In genomic region chrX:107767896-107768295, GRCm38 (mm10) we compare ENCODE assay signal across 19 mouse cellular contexts. TPM values are rescaled to one million over a fixed set of nuclear protein-coding genes. Genes with fewer than 3 reads are reported as not detected.
A peak's percentile ranks its signal among the peaks of the same experiment; 100 is the strongest.
DNase-seq lines count a peak whose midpoint lies in the region; ATAC-seq and TF ChIP-seq lines count a peak whose summit lies in the region.
"Had no signal": no experiment of that assay in that cellular context is flagged by ENCODE, and none has a peak within 500 bp of the region (broad histone marks: within the 10 kb centered on the region; RNA-seq: fewer than 3 reads in every experiment).

No protein-coding gene starts in this region.

- peak; percentile 15 for DNase-seq in hindbrain, postnatal 0 days (ENCODE audit: low spot score)
- DNase-seq in hindbrain, embryonic 10.5 days (ENCODE audit: low spot score) = no peak
- peak; percentile 1 for DNase-seq in midbrain, postnatal 0 days (ENCODE audit: low spot score)
- peak; percentile 13 for DNase-seq in embryo, embryonic 11 days
- DNase-seq in layer of hippocampus, adult 11-12 months (ENCODE audit: low spot score) = no peak
- DNase-seq in thymus, postnatal 0 days (ENCODE audit: low spot score) = no peak
- DNase-seq: gastrocnemius, postnatal 10 days; kidney, postnatal 4 days; liver, embryonic 13.5 days; right cerebral cortex, postnatal 14 days had no signal

- peak; percentile 46 for TF ChIP-seq CTCF in hindbrain, postnatal 0 days (IDR thresholded peaks at IDR 0.05; ENCODE audit: low read depth)
- TF ChIP-seq CTCF in midbrain, postnatal 0 days (IDR thresholded peaks at IDR 0.05) = peak; percentile 59

- H3K4me1 ChIP-seq in hindbrain, postnatal 0 days (ENCODE audit: insufficient read depth, low read length) = no peaks in the 10 kb centered on the region
- no peaks in the 10 kb centered on the region for H3K4me1 ChIP-seq in hindbrain, embryonic 10.5 days (replicated peaks)
- H3K4me1 ChIP-seq in midbrain, postnatal 0 days (ENCODE audit: insufficient read depth, low read length) = no peaks in the 10 kb centered on the region
- H3K4me1 ChIP-seq in midbrain, embryonic 13.5 days (replicated peaks) = no peaks in the 10 kb centered on the region
- H3K4me1 ChIP-seq: liver, embryonic 13.5 days; midbrain, embryonic 12.5 days had no signal

- no peak overlapping the region for H3K9ac ChIP-seq in hindbrain, postnatal 0 days (replicated peaks; ENCODE audit: low read length)
- H3K9ac ChIP-seq in midbrain, postnatal 0 days (replicated peaks; ENCODE audit: low read length, poor library complexity, severe bottlenecking) = no peak overlapping the region
- H3K9ac ChIP-seq in midbrain, embryonic 13.5 days (replicated peaks) = no peak overlapping the region
- H3K9ac ChIP-seq: liver, embryonic 13.5 days; midbrain, embryonic 12.5 days had no signal

- WGBS in hindbrain, postnatal 0 days = 31% methylated on average over 3 of the region's 3 CpGs
- 26% methylated on average over 3 of the region's 3 CpGs for WGBS in hindbrain, embryonic 10.5 days
- WGBS in midbrain, postnatal 0 days = 22% methylated on average over 3 of the region's 3 CpGs
- 21% methylated on average over 3 of the region's 3 CpGs for WGBS in midbrain, embryonic 13.5 days

- no peaks in the 10 kb centered on the region for H3K36me3 ChIP-seq in hindbrain, postnatal 0 days (ENCODE audit: insufficient read depth, low read length)
- H3K36me3 ChIP-seq in hindbrain, embryonic 10.5 days = no peaks in the 10 kb centered on the region
- H3K36me3 ChIP-seq in midbrain, postnatal 0 days (ENCODE audit: insufficient read depth, low read length) = no peaks in the 10 kb centered on the region
- no peaks in the 10 kb centered on the region for H3K36me3 ChIP-seq in midbrain, embryonic 13.5 days
- H3K36me3 ChIP-seq: liver, embryonic 13.5 days; midbrain, embryonic 12.5 days had no signal

- H3K4me3 ChIP-seq in hindbrain, postnatal 0 days (ENCODE audit: low read length) = no peak overlapping the region
- H3K4me3 ChIP-seq in hindbrain, embryonic 10.5 days = no peak overlapping the region
- H3K4me3 ChIP-seq in midbrain, postnatal 0 days (ENCODE audit: low read depth, low read length) = no peak overlapping the region
- H3K4me3 ChIP-seq in midbrain, embryonic 13.5 days (replicated peaks) = no peak overlapping the region
- H3K4me3 ChIP-seq: liver, embryonic 13.5 days; midbrain, embryonic 12.5 days had no signal

- no peaks in the 10 kb centered on the region for H3K9me3 ChIP-seq in hindbrain, postnatal 0 days (ENCODE audit: low read length)
- H3K9me3 ChIP-seq in hindbrain, embryonic 10.5 days = no peaks in the 10 kb centered on the region
- H3K9me3 ChIP-seq in midbrain, postnatal 0 days (ENCODE audit: low read length) = no peaks in the 10 kb centered on the region
- no peaks in the 10 kb centered on the region for H3K9me3 ChIP-seq in midbrain, embryonic 13.5 days
- H3K9me3 ChIP-seq: liver, embryonic 13.5 days; midbrain, embryonic 12.5 days had no signal

- no peak overlapping the region for H3K27ac ChIP-seq in hindbrain, postnatal 0 days
- H3K27ac ChIP-seq in hindbrain, embryonic 10.5 days = no peak overlapping the region
- H3K27ac ChIP-seq in midbrain, postnatal 0 days (ENCODE audit: low read depth, low read length) = no peak overlapping the region
- no peak overlapping the region for H3K27ac ChIP-seq in midbrain, embryonic 13.5 days
- H3K27ac ChIP-seq: liver, embryonic 13.5 days; midbrain, embryonic 12.5 days had no signal

- no peak overlapping the region for H3K4me2 ChIP-seq in hindbrain, postnatal 0 days (ENCODE audit: low read depth, low read length)
- no peak overlapping the region for H3K4me2 ChIP-seq in midbrain, postnatal 0 days (ENCODE audit: low read depth, low read length, poor library complexity, severe bottlenecking)
- no peak overlapping the region for H3K4me2 ChIP-seq in midbrain, embryonic 13.5 days (replicated peaks)
- H3K4me2 ChIP-seq: liver, embryonic 13.5 days; midbrain, embryonic 12.5 days had no signal

- no peaks in the 10 kb centered on the region for H3K27me3 ChIP-seq in hindbrain, postnatal 0 days (ENCODE audit: insufficient read depth, low read length)
- no peaks in the 10 kb centered on the region for H3K27me3 ChIP-seq in hindbrain, embryonic 10.5 days (ENCODE audit: insufficient read depth, poor library complexity, severe bottlenecking)
- no peaks in the 10 kb centered on the region for H3K27me3 ChIP-seq in midbrain, postnatal 0 days (ENCODE audit: insufficient read depth, low read length)
- no peaks in the 10 kb centered on the region for H3K27me3 ChIP-seq in midbrain, embryonic 13.5 days
- H3K27me3 ChIP-seq: liver, embryonic 13.5 days; midbrain, embryonic 12.5 days had no signal

- ATAC-seq in hindbrain, postnatal 0 days = no peak
- ATAC-seq in midbrain, postnatal 0 days (ENCODE audit: low FRiP score) = no peak
- no peak for ATAC-seq in midbrain, embryonic 13.5 days
- no peak for ATAC-seq in erythroblast, adult 5-6 weeks (replicated peaks; ENCODE audit: low FRiP score, poor library complexity, severe bottlenecking)
- ATAC-seq: hindbrain, embryonic 16.5 days had no signal

RNA-seq across cellular contexts. Expression of gene Tent5d, which starts 24.5 kb away (rescaled TPM):
- total RNA-seq in hindbrain, postnatal 0 days (2014; rRNA removed) = 0.05 and 0.11 TPM in 2 replicates
- 0.08 TPM in 1 of 2 replicates, not detected in the other for polyA plus RNA-seq in hindbrain, postnatal 0 days (2015; fragmentation: Nextera tagmentation; extraction: Ambion mirVana)
- polyA plus RNA-seq in hindbrain, embryonic 10.5 days (2016; fragmentation: Nextera tagmentation; extraction: Ambion mirVana) = 0.05 TPM in 1 of 2 replicates, not detected in the other
- total RNA-seq in midbrain, postnatal 0 days (2014; rRNA removed) = 0.61 TPM in 1 of 2 replicates, not detected in the other
- polyA plus RNA-seq in midbrain, postnatal 0 days (2015; fragmentation: Nextera tagmentation; extraction: Ambion mirVana) = 0.17 TPM in 1 of 2 replicates, not detected in the other
- 0.34 TPM in 1 of 2 replicates, not detected in the other for polyA plus RNA-seq in midbrain, embryonic 13.5 days (2015; fragmentation: Nextera tagmentation; extraction: Ambion mirVana)
- not detected in 2 replicates for total RNA-seq in erythroblast, adult 5-6 weeks (2015; ENCODE audit: low replicate concordance)
- not detected in 2 replicates for total RNA-seq in erythroblast, adult 5-6 weeks (2017; ENCODE audit: low replicate concordance)
- not detected in 2 replicates for polyA plus RNA-seq in thymus, postnatal 0 days (2015; fragmentation: Nextera tagmentation; extraction: Ambion mirVana)
- total RNA-seq: adrenal gland, adult 18-20 months; gastrocnemius, postnatal 10 days; left cerebral cortex, postnatal 14 days had no signal
- polyA plus RNA-seq: hindbrain, embryonic 16.5 days; liver, embryonic 13.5 days; midbrain, embryonic 12.5 days; neural tube, embryonic 14.5 days; stomach, embryonic 16.5 days; urinary bladder, adult 2 months had no signal

RNA-seq across cellular contexts. Expression of gene 2610002M06Rik, which starts 48.2 kb away (rescaled TPM):
- total RNA-seq in hindbrain, postnatal 0 days (2014; rRNA removed) = 25.6 and 27.1 TPM in 2 replicates
- polyA plus RNA-seq in hindbrain, postnatal 0 days (2015; fragmentation: Nextera tagmentation; extraction: Ambion mirVana) = 17.5 TPM in 2 replicates
- 6.1 and 6.9 TPM in 2 replicates for polyA plus RNA-seq in hindbrain, embryonic 10.5 days (2016; fragmentation: Nextera tagmentation; extraction: Ambion mirVana)
- 31.7 and 37.1 TPM in 2 replicates for total RNA-seq in midbrain, postnatal 0 days (2014; rRNA removed)
- polyA plus RNA-seq in midbrain, postnatal 0 days (2015; fragmentation: Nextera tagmentation; extraction: Ambion mirVana) = 17.5 and 17.9 TPM in 2 replicates
- polyA plus RNA-seq in midbrain, embryonic 13.5 days (2015; fragmentation: Nextera tagmentation; extraction: Ambion mirVana) = 12.2 and 13.2 TPM in 2 replicates
- total RNA-seq in erythroblast, adult 5-6 weeks (2015; ENCODE audit: low replicate concordance) = 7.5 and 8.4 TPM in 2 replicates
- total RNA-seq in erythroblast, adult 5-6 weeks (2017; ENCODE audit: low replicate concordance) = 5.0 and 6.0 TPM in 2 replicates
- 20.1 and 20.4 TPM in 2 replicates for polyA plus RNA-seq in thymus, postnatal 0 days (2015; fragmentation: Nextera tagmentation; extraction: Ambion mirVana)

Comparison
In these comparisons a context has a peak if more than half of its experiments do, and no peak if none do; other contexts are left out.
1. DNase-seq: peak in hindbrain, postnatal 0 days (single experiment), midbrain, postnatal 0 days (single experiment) and embryo, embryonic 11 days (single experiment); none in hindbrain, embryonic 10.5 days (single experiment), layer of hippocampus, adult 11-12 months (single experiment) and thymus, postnatal 0 days (single experiment).